Mouse (Mus musculus) ES-Bruce4 (cell line): ENCODE results near the gene Vegfb.

ENCODE experiments used
- CTCF ChIP-seq: IDR thresholded peaks from one replicate; pipeline ENCODE4 v1.8.1; 2011; ENCODE audit warnings: low read depth, low read length
- EP300 ChIP-seq: IDR thresholded peaks from 2 replicates; pipeline ENCODE4 v1.6.1; 2011; ENCODE audit warnings: low read depth, low read length; ENCODE audit not compliant: insufficient read depth
- POLR2A ChIP-seq: IDR thresholded peaks from one replicate; pipeline ENCODE4 v1.8.1; 2011; ENCODE audit warnings: low read length; ENCODE audit not compliant: insufficient read depth

- TF ChIP-seq POLR2A (no peak), CTCF (no peak), EP300 (no peak)
Measured at GRCm38 (mm10) chr19:6993011-6993770, 5.7 kb upstream of the Vegfb start.
